ENCODE assay signal across 21 mouse cellular contexts in the genomic region with DNA sequence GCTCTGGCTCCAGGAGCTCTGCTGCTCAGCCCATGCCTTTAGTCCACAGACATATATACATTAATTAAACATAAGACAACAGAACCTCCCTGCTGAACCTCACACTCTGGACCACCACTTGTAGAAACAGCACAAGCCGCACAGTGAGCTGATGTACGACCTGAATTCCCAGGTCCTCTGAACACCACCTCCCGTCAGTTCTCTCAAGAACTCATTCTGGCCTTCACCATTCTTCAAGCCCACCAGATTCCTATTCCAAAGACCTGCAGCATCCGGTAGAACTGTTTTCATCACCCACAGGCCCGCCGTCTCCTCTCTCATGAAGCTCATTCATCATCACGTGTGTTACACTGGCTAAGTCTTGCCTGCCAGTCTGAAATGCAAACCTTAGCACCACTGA. TPM values are rescaled to one million over a fixed set of nuclear protein-coding genes. Genes with fewer than 3 reads are reported as not detected.
DNase-seq lines count a peak whose midpoint lies in the region; ATAC-seq and TF ChIP-seq lines count a peak whose summit lies in the region.
"Had no signal": no experiment of that assay in that cellular context is flagged by ENCODE, and none has a peak within 500 bp of the region (broad histone marks: within the 10 kb centered on the region; RNA-seq: fewer than 3 reads in every experiment).

No protein-coding gene starts in this region.

- H3K4me1 ChIP-seq in heart, embryonic 15.5 days (replicated peaks), result peaks cover 15% of the 10 kb centered on the region
- peaks cover 25% of the 10 kb centered on the region for H3K4me1 ChIP-seq in heart, embryonic 11.5 days (ENCODE audit: control insufficient read depth, insufficient read depth, low read length)
- H3K4me1 ChIP-seq in intestine, embryonic 14.5 days (replicated peaks; ENCODE audit: control insufficient read depth, insufficient read depth, low read length), result no peaks in the 10 kb centered on the region; the same call in 1 of the 2 replicates
- H3K4me1 ChIP-seq in intestine, postnatal 0 days (replicated peaks; ENCODE audit: control insufficient read depth, insufficient read depth, low read length), result no peaks in the 10 kb centered on the region
- no peaks in the 10 kb centered on the region for H3K4me1 ChIP-seq in limb, embryonic 10.5 days

- no peak overlapping the region for H3K9ac ChIP-seq in heart, embryonic 15.5 days
- H3K9ac ChIP-seq in heart, embryonic 11.5 days (ENCODE audit: low read depth, low read length), result no peak overlapping the region
- H3K9ac ChIP-seq in intestine, embryonic 14.5 days (ENCODE audit: low read length), result no peak overlapping the region
- H3K9ac ChIP-seq in intestine, postnatal 0 days (ENCODE audit: low read depth, low read length), result no peak overlapping the region
- H3K9ac ChIP-seq: embryonic facial prominence, embryonic 12.5 days; forebrain, embryonic 12.5 days; forebrain, postnatal 0 days; hindbrain, embryonic 14.5 days had no signal

- no peak overlapping the region for H3K4me2 ChIP-seq in heart, embryonic 15.5 days
- H3K4me2 ChIP-seq in heart, embryonic 11.5 days, result no peak overlapping the region
- no peak overlapping the region for H3K4me2 ChIP-seq in intestine, embryonic 14.5 days (ENCODE audit: low read length)
- no peak overlapping the region for H3K4me2 ChIP-seq in intestine, postnatal 0 days (replicated peaks; ENCODE audit: low read depth)
- H3K4me2 ChIP-seq: embryonic facial prominence, embryonic 12.5 days; forebrain, embryonic 12.5 days; hindbrain, embryonic 14.5 days had no signal

- peaks cover 35% of the 10 kb centered on the region for H3K36me3 ChIP-seq in heart, embryonic 15.5 days
- peaks cover 29% of the 10 kb centered on the region for H3K36me3 ChIP-seq in heart, embryonic 11.5 days (ENCODE audit: control insufficient read depth, insufficient read depth, low read length)
- peaks cover 39% of the 10 kb centered on the region for H3K36me3 ChIP-seq in intestine, embryonic 14.5 days (ENCODE audit: control insufficient read depth, insufficient read depth, low read length)
- H3K36me3 ChIP-seq in intestine, postnatal 0 days (ENCODE audit: control insufficient read depth, insufficient read depth), result peaks cover 34% of the 10 kb centered on the region
- peaks cover 45% of the 10 kb centered on the region for H3K36me3 ChIP-seq in limb, embryonic 10.5 days

- intact Hi-C loops in heart, postnatal 14 days (cut with DNase I), result no loop called here

- ATAC-seq in heart, embryonic 15.5 days (replicated peaks; ENCODE audit: insufficient number of reproducible peaks, insufficient read depth, low FRiP score, low read depth), result no peak
- ATAC-seq in heart, embryonic 11.5 days (replicated peaks; ENCODE audit: insufficient number of reproducible peaks, low FRiP score, low TSS enrichment), result no peak
- no peak for ATAC-seq in intestine, embryonic 14.5 days (replicated peaks; ENCODE audit: low FRiP score, low TSS enrichment, low read depth)
- no peak for ATAC-seq in intestine, postnatal 0 days
- ATAC-seq: forebrain, postnatal 0 days had no signal

- WGBS in heart, embryonic 15.5 days, result 82% methylated on average over 7 of the region's 7 CpGs
- WGBS in heart, embryonic 11.5 days (ENCODE audit: insufficient replicate concordance), result 85% methylated on average over 7 of the region's 7 CpGs
- 59% methylated on average over 7 of the region's 7 CpGs for WGBS in intestine, embryonic 14.5 days
- 78% methylated on average over 7 of the region's 7 CpGs for WGBS in intestine, postnatal 0 days
- 88% methylated on average over 7 of the region's 7 CpGs for WGBS in limb, embryonic 10.5 days

- no peak overlapping the region for H3K4me3 ChIP-seq in heart, embryonic 15.5 days
- no peak overlapping the region for H3K4me3 ChIP-seq in heart, embryonic 11.5 days (ENCODE audit: low read depth, low read length)
- H3K4me3 ChIP-seq in intestine, embryonic 14.5 days (ENCODE audit: low read depth, low read length), result no peak overlapping the region
- no peak overlapping the region for H3K4me3 ChIP-seq in intestine, postnatal 0 days (ENCODE audit: low read depth, low read length)
- H3K4me3 ChIP-seq in limb, embryonic 10.5 days, result no peak overlapping the region
- H3K4me3 ChIP-seq: embryonic facial prominence, embryonic 12.5 days; forebrain, embryonic 12.5 days; heart, adult 2 months had no signal

- DNase-seq in heart, adult 11 months, result peak; percentile 73
- DNase-seq in heart, postnatal 14 days, result no peak
- DNase-seq in intestine, embryonic 14.5 days (ENCODE audit: low spot score), result peak; percentile 50
- peak; percentile 26 for DNase-seq in limb, embryonic 10.5 days (ENCODE audit: low spot score)
- DNase-seq in adrenal gland, postnatal 14 days, result no peak
- DNase-seq: adrenal gland, adult 2 months; adrenal gland, postnatal 36 days; cerebellum, adult 8-10 months; forebrain, postnatal 0 days; gastrocnemius, postnatal 36 days; heart, adult 2 months; kidney, adult 11 months; kidney, adult 9 months had no signal

- no peak for TF ChIP-seq CTCF in intestine, postnatal 0 days (IDR thresholded peaks at IDR 0.05; ENCODE audit: low read depth)

- peak overlapping the region; percentile 15; the same call in 1 of the 2 replicates for H3K27ac ChIP-seq in heart, embryonic 15.5 days
- no peak overlapping the region for H3K27ac ChIP-seq in heart, embryonic 11.5 days (ENCODE audit: low read depth, low read length)
- no peak overlapping the region for H3K27ac ChIP-seq in intestine, embryonic 14.5 days (ENCODE audit: low read depth)
- no peak overlapping the region for H3K27ac ChIP-seq in intestine, postnatal 0 days (ENCODE audit: low read depth, low read length)
- no peak overlapping the region for H3K27ac ChIP-seq in limb, embryonic 10.5 days
- H3K27ac ChIP-seq: embryonic facial prominence, embryonic 12.5 days; heart, adult 2 months; hindbrain, embryonic 14.5 days had no signal

- no peaks in the 10 kb centered on the region for H3K9me3 ChIP-seq in heart, embryonic 15.5 days (replicated peaks)
- no peaks in the 10 kb centered on the region for H3K9me3 ChIP-seq in heart, embryonic 11.5 days (replicated peaks; ENCODE audit: control insufficient read depth, low read length)
- no peaks in the 10 kb centered on the region for H3K9me3 ChIP-seq in intestine, embryonic 14.5 days (ENCODE audit: control insufficient read depth, low read length)
- H3K9me3 ChIP-seq in intestine, postnatal 0 days (ENCODE audit: control insufficient read depth), result no peaks in the 10 kb centered on the region
- no peaks in the 10 kb centered on the region for H3K9me3 ChIP-seq in limb, embryonic 10.5 days (replicated peaks)
- H3K9me3 ChIP-seq: embryonic facial prominence, embryonic 12.5 days; forebrain, embryonic 12.5 days had no signal

- H3K27me3 ChIP-seq in heart, embryonic 15.5 days, result no peaks in the 10 kb centered on the region
- no peaks in the 10 kb centered on the region for H3K27me3 ChIP-seq in heart, embryonic 11.5 days (ENCODE audit: control insufficient read depth, insufficient read depth, low read length)
- H3K27me3 ChIP-seq in intestine, embryonic 14.5 days (replicated peaks; ENCODE audit: control insufficient read depth, insufficient read depth, low read length), result no peaks in the 10 kb centered on the region
- no peaks in the 10 kb centered on the region for H3K27me3 ChIP-seq in intestine, postnatal 0 days (replicated peaks; ENCODE audit: control insufficient read depth, insufficient read depth, low read length)
- no peaks in the 10 kb centered on the region for H3K27me3 ChIP-seq in limb, embryonic 10.5 days (ENCODE audit: low read depth, poor library complexity, severe bottlenecking)
- H3K27me3 ChIP-seq: embryonic facial prominence, embryonic 12.5 days; forebrain, embryonic 12.5 days had no signal

RNA-seq across cellular contexts. Expression of gene Spag4, which starts 15.4 kb away (rescaled TPM):
- 1 to 10 TPM in 1 of 2 experiments, under 1 TPM in 1; 0.29 to 1.2 TPM for total RNA-seq in heart, postnatal 14 days (2021)
- 1.9 TPM in 2 replicates for polyA plus RNA-seq in heart, embryonic 15.5 days (2015; fragmentation: Nextera tagmentation; extraction: Ambion mirVana)
- 2.4 and 3.3 TPM in 2 replicates for polyA plus RNA-seq in heart, embryonic 11.5 days (2014; fragmentation: Nextera tagmentation; extraction: Ambion mirVana)
- 3.0 and 4.0 TPM in 2 replicates for polyA plus RNA-seq in intestine, embryonic 14.5 days (2014; fragmentation: Nextera tagmentation; extraction: Ambion mirVana)
- 0.21 and 0.69 TPM in 2 replicates for polyA plus RNA-seq in intestine, postnatal 0 days (2015; fragmentation: Nextera tagmentation; extraction: Ambion mirVana)
- polyA plus RNA-seq in limb, embryonic 10.5 days (2016; fragmentation: Nextera tagmentation; extraction: Ambion mirVana), result 5.6 and 5.9 TPM in 2 replicates
- total RNA-seq in adrenal gland, postnatal 14 days (2021), result 4.2 and 6.0 TPM in 2 replicates
- total RNA-seq: gastrocnemius, postnatal 36 days had no signal

RNA-seq across cellular contexts. Expression of gene Fer1l4, which starts 27.6 kb away (rescaled TPM):
- not detected for total RNA-seq in heart, postnatal 14 days (2021)
- not detected in 2 replicates for polyA plus RNA-seq in heart, embryonic 15.5 days (2015; fragmentation: Nextera tagmentation; extraction: Ambion mirVana)
- polyA plus RNA-seq in heart, embryonic 11.5 days (2014; fragmentation: Nextera tagmentation; extraction: Ambion mirVana), result not detected in 2 replicates
- 0.05 and 0.17 TPM in 2 replicates for polyA plus RNA-seq in intestine, embryonic 14.5 days (2014; fragmentation: Nextera tagmentation; extraction: Ambion mirVana)
- polyA plus RNA-seq in intestine, postnatal 0 days (2015; fragmentation: Nextera tagmentation; extraction: Ambion mirVana), result 0.10 and 0.18 TPM in 2 replicates
- not detected in 2 replicates for polyA plus RNA-seq in limb, embryonic 10.5 days (2016; fragmentation: Nextera tagmentation; extraction: Ambion mirVana)
- not detected in 2 replicates for total RNA-seq in adrenal gland, postnatal 14 days (2021)
- total RNA-seq: adrenal gland, adult 2 months; adrenal gland, postnatal 36 days; gastrocnemius, adult 18-20 months; gastrocnemius, postnatal 36 days; heart, adult 2 months had no signal
- polyA plus RNA-seq: adrenal gland, adult 2 months; forebrain, embryonic 12.5 days; forebrain, postnatal 0 days; heart, postnatal 0 days; hindbrain, embryonic 14.5 days had no signal

RNA-seq across cellular contexts. Expression of gene Cpne1, which starts 31.4 kb away (rescaled TPM):
- 10 to 100 TPM; 20.7 to 23.5 TPM for total RNA-seq in heart, postnatal 14 days (2021)
- polyA plus RNA-seq in heart, embryonic 15.5 days (2015; fragmentation: Nextera tagmentation; extraction: Ambion mirVana), result 22.7 and 30.1 TPM in 2 replicates
- 29.5 and 35.7 TPM in 2 replicates for polyA plus RNA-seq in heart, embryonic 11.5 days (2014; fragmentation: Nextera tagmentation; extraction: Ambion mirVana)
- polyA plus RNA-seq in intestine, embryonic 14.5 days (2014; fragmentation: Nextera tagmentation; extraction: Ambion mirVana), result 46.2 and 50.3 TPM in 2 replicates
- polyA plus RNA-seq in intestine, postnatal 0 days (2015; fragmentation: Nextera tagmentation; extraction: Ambion mirVana), result 17.3 and 19.0 TPM in 2 replicates
- 75.7 and 81.6 TPM in 2 replicates for polyA plus RNA-seq in limb, embryonic 10.5 days (2016; fragmentation: Nextera tagmentation; extraction: Ambion mirVana)
- total RNA-seq in adrenal gland, postnatal 14 days (2021), result 42.4 and 48.1 TPM in 2 replicates

RNA-seq across cellular contexts. Expression of gene Rbm12, which starts 31.4 kb away (rescaled TPM):
- total RNA-seq in heart, postnatal 14 days (2021), result 10 to 100 TPM; 19.7 to 20.3 TPM
- 14.0 and 18.1 TPM in 2 replicates for polyA plus RNA-seq in heart, embryonic 15.5 days (2015; fragmentation: Nextera tagmentation; extraction: Ambion mirVana)
- polyA plus RNA-seq in heart, embryonic 11.5 days (2014; fragmentation: Nextera tagmentation; extraction: Ambion mirVana), result 22.3 and 25.8 TPM in 2 replicates
- 29.1 and 31.6 TPM in 2 replicates for polyA plus RNA-seq in intestine, embryonic 14.5 days (2014; fragmentation: Nextera tagmentation; extraction: Ambion mirVana)
- 8.6 and 9.3 TPM in 2 replicates for polyA plus RNA-seq in intestine, postnatal 0 days (2015; fragmentation: Nextera tagmentation; extraction: Ambion mirVana)
- 53.9 and 55.4 TPM in 2 replicates for polyA plus RNA-seq in limb, embryonic 10.5 days (2016; fragmentation: Nextera tagmentation; extraction: Ambion mirVana)
- 30.4 and 32.4 TPM in 2 replicates for total RNA-seq in adrenal gland, postnatal 14 days (2021)

RNA-seq across cellular contexts. Expression of gene Gm28036, which starts 46.5 kb away (rescaled TPM):
- 10 to 100 TPM; 14.9 to 15.6 TPM for total RNA-seq in heart, postnatal 14 days (2021)
- 10.5 and 11.6 TPM in 2 replicates for polyA plus RNA-seq in heart, embryonic 15.5 days (2015; fragmentation: Nextera tagmentation; extraction: Ambion mirVana)
- 11.6 and 14.1 TPM in 2 replicates for polyA plus RNA-seq in heart, embryonic 11.5 days (2014; fragmentation: Nextera tagmentation; extraction: Ambion mirVana)
- polyA plus RNA-seq in intestine, embryonic 14.5 days (2014; fragmentation: Nextera tagmentation; extraction: Ambion mirVana), result 13.3 and 13.6 TPM in 2 replicates
- polyA plus RNA-seq in intestine, postnatal 0 days (2015; fragmentation: Nextera tagmentation; extraction: Ambion mirVana), result 1.5 TPM in 2 replicates
- polyA plus RNA-seq in limb, embryonic 10.5 days (2016; fragmentation: Nextera tagmentation; extraction: Ambion mirVana), result 15.9 and 26.5 TPM in 2 replicates
- total RNA-seq in adrenal gland, postnatal 14 days (2021), result 18.3 and 23.2 TPM in 2 replicates

Comparison
In these comparisons a context has a peak if more than half of its experiments do, and no peak if none do; other contexts are left out.
1. DNase-seq: peak in heart, adult 11 months (single experiment), intestine, embryonic 14.5 days (single experiment) and limb, embryonic 10.5 days (single experiment); none in heart, postnatal 14 days (0 of 2) and adrenal gland, postnatal 14 days (single experiment).